Mouse (Mus musculus) right cerebral cortex, postnatal 4 days (tissue): Measurements from ENCODE around the gene Tet2.
"Not testable (repeated sequence)": the region's sequence is repeated elsewhere in the genome, so short reads cannot be mapped to it uniquely, and the experiment has no call there.

Experiments used
- DNase-seq: peaks from one replicate; pipeline ENCODE4 v3.0.0-alpha.2; 2022

Tet2 gene

GRCm38 (mm10) chr3:133544551-133545303 is at the start of gene Tet2:
TSS of gene Tet2 (minus strand) at chr3:133545139.
- peak; percentile 62 for DNase-seq

- not testable (repeated sequence) for DNase-seq
Observed at GRCm38 (mm10) chr3:133592995-133593394, 48.1 kb upstream of the Tet2 start.

GRCm38 (mm10) chr3:133590506-133591152 is 45.7 kb upstream of the Tet2 start:
- no peak for DNase-seq

GRCm38 (mm10) chr3:133585010-133585409 is 40.1 kb upstream of the Tet2 start:
- DNase-seq: no peak

GRCm38 (mm10) chr3:133583411-133584025 is 38.6 kb upstream of the Tet2 start:
- DNase-seq: no peak

GRCm38 (mm10) chr3:133582969-133583368 is 38.0 kb upstream of the Tet2 start:
- no peak for DNase-seq

GRCm38 (mm10) chr3:133582096-133582495 is 37.2 kb upstream of the Tet2 start:
- no peak for DNase-seq

GRCm38 (mm10) chr3:133581541-133581940 is 36.6 kb upstream of the Tet2 start:
- no peak for DNase-seq

GRCm38 (mm10) chr3:133579671-133580070 is 34.7 kb upstream of the Tet2 start:
- DNase-seq: no peak

- no peak for DNase-seq
Observed at GRCm38 (mm10) chr3:133579140-133579539, 34.2 kb upstream of the Tet2 start.

- DNase-seq: no peak
Observed at GRCm38 (mm10) chr3:133574969-133575368, 30.0 kb upstream of the Tet2 start.

- no peak for DNase-seq
Observed at GRCm38 (mm10) chr3:133571961-133572360, 27.0 kb upstream of the Tet2 start.

- DNase-seq: no peak
Observed at GRCm38 (mm10) chr3:133563503-133564205, 18.7 kb upstream of the Tet2 start.

GRCm38 (mm10) chr3:133559413-133560114 is 14.6 kb upstream of the Tet2 start:
- DNase-seq: no peak

- no peak for DNase-seq
Observed at GRCm38 (mm10) chr3:133557602-133558001, 12.7 kb upstream of the Tet2 start.

- DNase-seq: no peak
Observed at GRCm38 (mm10) chr3:133557154-133557553, 12.2 kb upstream of the Tet2 start.

GRCm38 (mm10) chr3:133555378-133555777 is 10.4 kb upstream of the Tet2 start:
- DNase-seq: no peak

- no peak for DNase-seq
Observed at GRCm38 (mm10) chr3:133554552-133555067, 9.7 kb upstream of the Tet2 start.

GRCm38 (mm10) chr3:133554092-133554491 is 9.2 kb upstream of the Tet2 start:
- DNase-seq: no peak

GRCm38 (mm10) chr3:133551941-133552340 is 7.0 kb upstream of the Tet2 start:
- DNase-seq: no peak

- no peak for DNase-seq
Observed at GRCm38 (mm10) chr3:133549385-133550170, 4.6 kb upstream of the Tet2 start.

GRCm38 (mm10) chr3:133548613-133549012 is 3.7 kb upstream of the Tet2 start:
- DNase-seq: no peak
